Mouse (Mus musculus): ENCODE data around the gene Rtl4.

DNA sequence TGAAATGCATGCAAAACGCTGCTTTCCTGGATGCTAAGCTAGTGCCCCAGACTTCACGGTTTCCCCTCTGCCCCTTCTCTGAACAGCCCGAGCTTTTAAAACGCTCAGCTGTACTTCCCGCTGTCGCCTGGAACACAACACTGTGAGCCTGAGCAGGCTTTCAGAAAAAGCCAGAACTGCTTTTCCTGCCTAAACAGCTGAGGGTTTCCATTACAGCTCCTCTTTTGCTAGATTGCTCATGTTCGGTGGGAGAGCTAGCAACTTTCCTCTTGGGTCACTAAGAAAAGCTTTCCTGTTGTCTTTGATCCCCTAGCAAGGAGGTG lies 1.1 kb downstream of the Rtl4 start:
- TF ChIP-seq CTCF (IDR thresholded peaks at IDR 0.05; ENCODE audit: low read depth, low read length): no peak
- TF ChIP-seq POLR2A (IDR thresholded peaks at IDR 0.05; ENCODE audit: extremely low read depth, insufficient read depth, low read length): no peak

All from liver, adult 2 months (tissue).